ENCODE assay signal across 20 mouse cellular contexts in the genomic region with DNA sequence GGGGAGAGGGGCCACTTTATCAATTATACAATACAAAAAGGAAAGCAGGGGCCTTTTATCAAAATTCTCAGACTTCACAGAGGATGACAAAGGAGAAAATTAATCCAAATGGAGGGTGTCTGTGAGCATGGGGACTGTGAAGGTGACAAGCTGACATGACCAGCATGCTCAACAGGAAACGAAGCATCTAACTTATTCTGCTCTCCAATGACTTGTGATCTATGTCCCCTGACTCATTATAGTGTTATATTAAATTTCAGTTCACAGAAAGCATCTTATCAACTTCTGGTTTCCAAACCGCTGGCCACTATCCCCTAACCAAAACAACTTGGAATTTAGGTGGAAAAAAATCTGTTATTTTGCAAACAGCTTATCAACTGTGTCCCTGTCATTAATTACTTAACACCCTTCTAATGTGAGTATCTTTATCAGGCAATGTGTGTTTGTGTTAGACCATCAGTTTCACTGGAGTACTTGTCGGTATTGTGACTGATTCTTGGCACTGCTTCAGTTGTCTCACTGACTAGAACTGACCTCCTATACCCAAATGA. TPM values are rescaled to one million over a fixed set of nuclear protein-coding genes. Genes with fewer than 3 reads are reported as not detected.
DNase-seq lines count a peak whose midpoint lies in the region; ATAC-seq and TF ChIP-seq lines count a peak whose summit lies in the region.
"Had no signal": no experiment of that assay in that cellular context is flagged by ENCODE, and none has a peak within 500 bp of the region (broad histone marks: within the 10 kb centered on the region; RNA-seq: fewer than 3 reads in every experiment).

No protein-coding gene starts in this region.

- H3K27me3 ChIP-seq in lung, embryonic 16.5 days (ENCODE audit: control insufficient read depth, insufficient read depth, low read depth, low read length), result no peaks in the 10 kb centered on the region
- H3K27me3 ChIP-seq in liver, embryonic 13.5 days, result no peaks in the 10 kb centered on the region
- no peaks in the 10 kb centered on the region for H3K27me3 ChIP-seq in intestine, postnatal 0 days (replicated peaks; ENCODE audit: control insufficient read depth, insufficient read depth, low read length)
- H3K27me3 ChIP-seq: forebrain, embryonic 12.5 days; intestine, embryonic 15.5 days; limb, embryonic 13.5 days; midbrain, embryonic 13.5 days; neural tube, embryonic 15.5 days had no signal

- DNase-seq in lung, adult 18-20 months, result no peak
- no peak for DNase-seq in liver, embryonic 13.5 days
- DNase-seq in cerebellum, adult 8-10 months, result no peak
- DNase-seq in neural tube, embryonic 10.5 days (ENCODE audit: extremely low spot score, low spot score), result no peak
- DNase-seq: adrenal gland, postnatal 14 days; cerebellum, adult 18-20 months; cerebellum, postnatal 36 days; gastrocnemius, postnatal 14 days; spleen, adult 18-20 months; thymus, postnatal 36 days had no signal

- no peak overlapping the region for H3K9ac ChIP-seq in lung, embryonic 16.5 days (ENCODE audit: low read length)
- no peak overlapping the region for H3K9ac ChIP-seq in liver, embryonic 13.5 days
- H3K9ac ChIP-seq in intestine, postnatal 0 days (ENCODE audit: low read depth, low read length), result no peak overlapping the region
- H3K9ac ChIP-seq: forebrain, embryonic 12.5 days; intestine, embryonic 15.5 days; limb, embryonic 13.5 days; midbrain, embryonic 13.5 days; neural tube, embryonic 15.5 days had no signal

- 44% methylated on average over 3 of the region's 3 CpGs for WGBS in lung, embryonic 16.5 days
- 33% methylated on average over 3 of the region's 3 CpGs for WGBS in liver, embryonic 13.5 days (ENCODE audit: insufficient replicate concordance)
- 76% methylated on average over 3 of the region's 3 CpGs for WGBS in intestine, postnatal 0 days

- H3K4me1 ChIP-seq in lung, embryonic 16.5 days (replicated peaks; ENCODE audit: control insufficient read depth, insufficient read depth, low read length), result 0 out of 2 replicates have a peak, but pooled peaks cover 2% of the 10 kb centered on the region
- H3K4me1 ChIP-seq in liver, embryonic 13.5 days (replicated peaks), result peaks cover 68% of the 10 kb centered on the region
- H3K4me1 ChIP-seq in intestine, postnatal 0 days (replicated peaks; ENCODE audit: control insufficient read depth, insufficient read depth, low read length), result no peaks in the 10 kb centered on the region
- H3K4me1 ChIP-seq: forebrain, embryonic 12.5 days; limb, embryonic 13.5 days; neural tube, embryonic 15.5 days had no signal

- 0 out of 2 replicates have a peak, but pooled peaks have one; percentile 47 for ATAC-seq in lung, embryonic 16.5 days (ENCODE audit: low read depth)
- ATAC-seq in activated CD4-positive, CD25-positive, alpha-beta regulatory T cell, adult 4 months, result peak; percentile 4
- ATAC-seq in liver, embryonic 13.5 days (ENCODE audit: low read depth), result peak; percentile 29; the same call in 1 of the 2 replicates
- ATAC-seq in megakaryocyte-erythroid progenitor cell, adult 5-6 weeks (replicated peaks; ENCODE audit: low FRiP score, low TSS enrichment, poor library complexity, severe bottlenecking), result peak; percentile 39
- no peak for ATAC-seq in intestine, postnatal 0 days
- ATAC-seq: midbrain, embryonic 13.5 days had no signal

- no peaks in the 10 kb centered on the region for H3K36me3 ChIP-seq in lung, embryonic 16.5 days (ENCODE audit: control insufficient read depth, insufficient read depth, low read length)
- peaks cover 41% of the 10 kb centered on the region for H3K36me3 ChIP-seq in liver, embryonic 13.5 days
- H3K36me3 ChIP-seq in intestine, postnatal 0 days (ENCODE audit: control insufficient read depth, insufficient read depth), result no peaks in the 10 kb centered on the region
- H3K36me3 ChIP-seq: forebrain, embryonic 12.5 days; hindbrain, embryonic 10.5 days; intestine, embryonic 15.5 days; limb, embryonic 13.5 days had no signal

- TF ChIP-seq CTCF in intestine, postnatal 0 days (IDR thresholded peaks at IDR 0.05; ENCODE audit: low read depth), result no peak

- no peak overlapping the region for H3K4me2 ChIP-seq in lung, embryonic 16.5 days (ENCODE audit: low read depth, low read length)
- peak overlapping the region; percentile 52 for H3K4me2 ChIP-seq in liver, embryonic 13.5 days
- no peak overlapping the region for H3K4me2 ChIP-seq in intestine, postnatal 0 days (replicated peaks; ENCODE audit: low read depth)
- H3K4me2 ChIP-seq: forebrain, embryonic 12.5 days; intestine, embryonic 15.5 days; limb, embryonic 13.5 days; midbrain, embryonic 13.5 days; neural tube, embryonic 15.5 days had no signal

- H3K9me3 ChIP-seq in lung, embryonic 16.5 days (ENCODE audit: control insufficient read depth, low read length), result no peaks in the 10 kb centered on the region
- no peaks in the 10 kb centered on the region for H3K9me3 ChIP-seq in liver, embryonic 13.5 days (replicated peaks)
- H3K9me3 ChIP-seq in intestine, postnatal 0 days (ENCODE audit: control insufficient read depth), result no peaks in the 10 kb centered on the region
- H3K9me3 ChIP-seq: forebrain, embryonic 12.5 days; hindbrain, embryonic 10.5 days; intestine, embryonic 15.5 days; limb, embryonic 13.5 days; midbrain, embryonic 13.5 days; neural tube, embryonic 15.5 days had no signal

- no peak overlapping the region for H3K4me3 ChIP-seq in lung, embryonic 16.5 days (ENCODE audit: low read length)
- H3K4me3 ChIP-seq in liver, embryonic 13.5 days (replicated peaks), result no peak overlapping the region
- H3K4me3 ChIP-seq in intestine, postnatal 0 days (ENCODE audit: low read depth, low read length), result no peak overlapping the region
- H3K4me3 ChIP-seq: forebrain, embryonic 12.5 days; hindbrain, embryonic 10.5 days; intestine, embryonic 15.5 days; limb, embryonic 13.5 days; midbrain, embryonic 13.5 days; neural tube, embryonic 15.5 days had no signal

- no peak overlapping the region for H3K27ac ChIP-seq in lung, embryonic 16.5 days (ENCODE audit: low read length)
- peak overlapping the region; percentile 93 for H3K27ac ChIP-seq in liver, embryonic 13.5 days
- no peak overlapping the region for H3K27ac ChIP-seq in intestine, postnatal 0 days (ENCODE audit: low read depth, low read length)
- H3K27ac ChIP-seq: forebrain, embryonic 12.5 days; hindbrain, embryonic 10.5 days; intestine, embryonic 15.5 days; limb, embryonic 13.5 days; midbrain, embryonic 13.5 days; neural tube, embryonic 15.5 days had no signal

RNA-seq across cellular contexts. Expression of a gene that starts 47.1 kb away (rescaled TPM):
- polyA plus RNA-seq in lung, embryonic 16.5 days (2015; fragmentation: Nextera tagmentation; extraction: Ambion mirVana), result 146 and 157 TPM in 2 replicates
- 100 to 1,000 TPM in 1 of 2 experiments, 10 to 100 TPM in 1; 96.5 to 144 TPM for polyA plus RNA-seq in activated CD4-positive, CD25-positive, alpha-beta regulatory T cell, adult 4 months (2017; shearing (Covaris generic))
- 33.3 and 38.7 TPM in 2 replicates for polyA plus RNA-seq in liver, embryonic 13.5 days (2015; fragmentation: Nextera tagmentation; extraction: Ambion mirVana)
- 34.8 and 37.9 TPM in 2 replicates for total RNA-seq in megakaryocyte-erythroid progenitor cell, adult 5-6 weeks (2014; fragmentation: Nextera tagmentation)
- 39.8 and 50.5 TPM in 2 replicates for total RNA-seq in megakaryocyte-erythroid progenitor cell, adult 5-6 weeks (2017)
- polyA plus RNA-seq in intestine, postnatal 0 days (2015; fragmentation: Nextera tagmentation; extraction: Ambion mirVana), result 63.3 and 68.0 TPM in 2 replicates
